Mouse (Mus musculus) liver, embryonic 12.5 days (tissue): Measurements from ENCODE around the gene M1ap. TPM values are rescaled to one million over a fixed set of nuclear protein-coding genes. Genes with fewer than 3 reads are reported as not detected.

ENCODE experiments used
- ATAC-seq: fragments of 200-750 bp; cut with Nextera tagmentation; 2 replicates; pipeline ENCODE4 v1.8.0; 2017; ENCODE audit warnings: moderate number of reproducible peaks, mild to moderate bottlenecking, moderate library complexity
- H3K27ac ChIP-seq: fragments of 300-500 bp; sonication (generic); 2 replicates; pipeline ENCODE4 v1.5.1; 2016; ENCODE audit warnings: mild to moderate bottlenecking
- H3K27me3 ChIP-seq: fragments of 300-500 bp; sonication (generic); replicated peaks from 2 replicates; pipeline ENCODE4 v1.6.1; 2016; ENCODE audit warnings: mild to moderate bottlenecking, moderate library complexity
- H3K36me3 ChIP-seq: fragments of 300-500 bp; sonication (generic); 2 replicates; pipeline ENCODE4 v1.6.1; 2016; ENCODE audit warnings: mild to moderate bottlenecking, moderate library complexity
- H3K4me1 ChIP-seq: fragments of 300-500 bp; sonication (generic); 2 replicates; pipeline ENCODE4 v1.6.1; 2016
- H3K4me2 ChIP-seq: fragments of 300-500 bp; sonication (generic); 2 replicates; pipeline ENCODE4 v1.6.1; 2016; ENCODE audit warnings: mild to moderate bottlenecking, moderate library complexity
- H3K4me3 ChIP-seq: fragments of 300-500 bp; sonication (generic); 2 replicates; pipeline ENCODE4 v1.5.1; 2016; ENCODE audit warnings: mild to moderate bottlenecking, moderate library complexity
- H3K9ac ChIP-seq: fragments of 300-500 bp; sonication (generic); 2 replicates; pipeline ENCODE4 v1.6.1; 2016; ENCODE audit warnings: mild to moderate bottlenecking, moderate library complexity
- H3K9me3 ChIP-seq: fragments of 300-500 bp; sonication (generic); replicated peaks from 2 replicates; pipeline ENCODE4 v1.6.1; 2016; ENCODE audit warnings: mild to moderate bottlenecking, moderate library complexity
- WGBS: fragments of 180-500 bp; shearing (Covaris S2); methylation state at CpG from one replicate; pipeline ENCODE4 v1.1.7; 2016; ENCODE audit not compliant: insufficient replicate concordance; 5-methylcytosine and 5-hydroxymethylcytosine counted together
- polyA plus RNA-seq: library from polyadenylated mRNA; unstranded; fragments of >200 nt; fragmentation: Nextera tagmentation; extraction: Ambion mirVana; gene quantifications from 2 replicates; pipeline ENCODE4 v1.2.1, GENCODE M21; 2016

The M1ap gene
- polyA plus RNA-seq, 1 experiment from 2014 or later, result 8.8 TPM

DNA sequence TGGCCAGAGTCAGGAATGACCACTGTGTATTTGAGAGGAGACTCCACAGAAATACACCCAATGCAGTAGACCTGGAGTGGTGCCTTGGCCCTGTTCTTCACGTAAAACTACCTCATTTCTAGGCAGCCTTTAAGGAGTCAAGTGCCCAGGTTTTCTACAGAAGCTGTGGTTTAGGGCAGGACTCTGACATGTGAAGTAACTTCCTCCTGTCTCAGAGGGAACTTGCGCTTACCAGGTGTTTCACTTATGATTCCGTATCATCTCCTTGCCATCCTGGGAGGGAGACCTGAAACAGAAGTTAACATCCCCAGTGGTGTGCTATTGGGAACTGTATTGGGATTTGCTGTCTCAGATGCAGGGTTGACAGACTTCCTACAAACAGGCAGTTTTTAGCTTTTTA is 5.9 kb upstream of the M1ap start:
- Histone ChIP-seq H3K9me3 (no peaks in the 10 kb centered on the region), H3K36me3 (no peaks in the 10 kb centered on the region), H3K9ac (no peak overlapping the region), H3K27ac (no peak overlapping the region), H3K4me1 (peaks cover 5% of the 10 kb centered on the region), H3K4me2 (no peak overlapping the region), H3K27me3 (peaks cover 59% of the 10 kb centered on the region), H3K4me3 (no peak overlapping the region)
- ATAC-seq, result no peak
- 23% methylated on average over 3 of the region's 3 CpGs for WGBS

DNA sequence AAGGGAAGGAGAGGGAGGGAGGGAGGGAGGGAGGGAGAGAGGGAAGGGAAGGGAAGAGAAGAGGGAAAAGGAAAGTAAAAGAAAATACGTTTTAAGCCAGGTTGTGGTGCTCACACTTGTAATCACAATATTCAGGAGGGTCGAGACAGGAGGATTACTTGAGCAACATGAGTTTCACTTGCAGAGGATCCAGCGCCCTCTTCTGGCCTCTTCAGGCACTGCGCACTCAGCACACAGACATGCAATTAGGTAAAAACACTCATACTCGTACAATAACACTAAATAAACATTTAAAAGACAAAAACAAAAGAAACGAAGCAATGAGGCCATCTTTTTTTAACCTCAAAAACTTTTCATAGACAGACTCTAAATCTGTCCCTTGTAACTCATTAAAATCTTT is 952 bp upstream of the M1ap start:
- H3K27me3 ChIP-seq, result peaks cover 10% of the 10 kb centered on the region
- H3K27ac ChIP-seq, result no peak overlapping the region
- H3K4me1 ChIP-seq, result no peaks in the 10 kb centered on the region
- no peak for ATAC-seq
- no peak overlapping the region for H3K4me2 ChIP-seq
- H3K4me3 ChIP-seq, result no peak overlapping the region
- 43% methylated on average over 6 of the region's 6 CpGs for WGBS
- no peaks in the 10 kb centered on the region for H3K9me3 ChIP-seq
- no peaks in the 10 kb centered on the region for H3K36me3 ChIP-seq
- no peak overlapping the region for H3K9ac ChIP-seq

DNA sequence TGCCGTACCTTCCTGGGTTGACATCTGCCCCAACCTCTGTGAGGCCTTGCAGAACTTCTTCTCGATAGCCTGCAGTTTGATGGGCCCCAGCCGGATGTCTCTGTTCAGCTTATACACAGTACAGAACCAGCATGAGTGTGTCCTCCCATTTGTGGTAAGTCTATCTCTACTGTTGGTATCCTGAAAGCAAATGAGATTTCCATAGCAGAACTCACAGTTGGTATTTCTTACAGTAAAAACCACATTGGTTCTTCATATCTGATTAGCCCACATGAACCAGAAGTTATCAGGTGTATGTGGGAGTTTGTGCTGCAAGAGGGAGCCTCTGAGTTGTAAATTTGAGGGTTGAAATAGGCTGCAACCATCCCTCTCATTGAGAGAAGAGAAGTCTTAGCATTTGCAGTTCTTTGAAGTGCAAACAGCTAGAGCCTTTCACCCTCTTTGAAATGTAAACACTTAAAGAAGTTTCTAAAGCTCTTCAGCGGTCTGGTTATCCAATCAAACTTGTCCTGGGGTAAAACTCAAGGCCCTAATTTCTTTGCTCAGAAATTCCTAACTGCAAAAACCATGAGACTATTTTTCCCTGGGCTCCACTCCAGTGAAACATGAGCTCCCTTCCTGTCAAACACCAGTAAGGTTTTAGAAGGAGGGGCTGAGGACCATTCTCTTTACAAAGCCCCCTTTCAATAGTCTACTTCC is 10.0 kb downstream of the M1ap start:
- no peak for ATAC-seq
- no peak overlapping the region for H3K27ac ChIP-seq
- H3K9me3 ChIP-seq, result no peaks in the 10 kb centered on the region
- no peak overlapping the region for H3K4me3 ChIP-seq
- H3K27me3 ChIP-seq, result no peaks in the 10 kb centered on the region
- no peak overlapping the region for H3K9ac ChIP-seq
- H3K4me2 ChIP-seq, result no peak overlapping the region
- 49% methylated on average over 4 of the region's 4 CpGs for WGBS
- no peaks in the 10 kb centered on the region for H3K4me1 ChIP-seq
- no peaks in the 10 kb centered on the region for H3K36me3 ChIP-seq

DNA sequence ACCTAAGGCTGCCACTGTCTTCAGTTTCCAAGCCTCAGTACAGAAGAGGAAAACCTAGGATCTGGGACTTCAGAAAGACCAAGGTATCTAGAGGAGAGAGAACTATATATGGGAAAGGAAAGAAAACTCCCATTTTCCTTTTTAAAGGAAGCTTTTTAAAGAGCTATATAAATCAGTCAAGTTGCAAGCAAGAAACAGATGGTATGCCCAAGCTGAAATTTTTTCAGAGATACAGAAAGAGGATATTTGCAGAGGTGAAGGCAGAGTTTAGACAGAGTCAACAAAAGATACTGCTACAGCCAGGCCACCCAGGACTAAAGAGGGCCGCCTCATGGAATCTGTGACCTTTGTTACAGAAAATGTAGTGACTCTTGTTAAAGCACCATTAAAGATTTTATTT is 15.0 kb downstream of the M1ap start:
- H3K9me3 ChIP-seq, result no peaks in the 10 kb centered on the region
- H3K27ac ChIP-seq, result no peak overlapping the region
- H3K4me2 ChIP-seq, result no peak overlapping the region
- H3K9ac ChIP-seq, result no peak overlapping the region
- H3K4me1 ChIP-seq, result no peaks in the 10 kb centered on the region
- no peak overlapping the region for H3K4me3 ChIP-seq
- H3K27me3 ChIP-seq, result peaks cover 21% of the 10 kb centered on the region
- H3K36me3 ChIP-seq, result no peaks in the 10 kb centered on the region
- ATAC-seq, result no peak
- WGBS, result 59% methylated on average over 1 of the region's 1 CpGs

DNA sequence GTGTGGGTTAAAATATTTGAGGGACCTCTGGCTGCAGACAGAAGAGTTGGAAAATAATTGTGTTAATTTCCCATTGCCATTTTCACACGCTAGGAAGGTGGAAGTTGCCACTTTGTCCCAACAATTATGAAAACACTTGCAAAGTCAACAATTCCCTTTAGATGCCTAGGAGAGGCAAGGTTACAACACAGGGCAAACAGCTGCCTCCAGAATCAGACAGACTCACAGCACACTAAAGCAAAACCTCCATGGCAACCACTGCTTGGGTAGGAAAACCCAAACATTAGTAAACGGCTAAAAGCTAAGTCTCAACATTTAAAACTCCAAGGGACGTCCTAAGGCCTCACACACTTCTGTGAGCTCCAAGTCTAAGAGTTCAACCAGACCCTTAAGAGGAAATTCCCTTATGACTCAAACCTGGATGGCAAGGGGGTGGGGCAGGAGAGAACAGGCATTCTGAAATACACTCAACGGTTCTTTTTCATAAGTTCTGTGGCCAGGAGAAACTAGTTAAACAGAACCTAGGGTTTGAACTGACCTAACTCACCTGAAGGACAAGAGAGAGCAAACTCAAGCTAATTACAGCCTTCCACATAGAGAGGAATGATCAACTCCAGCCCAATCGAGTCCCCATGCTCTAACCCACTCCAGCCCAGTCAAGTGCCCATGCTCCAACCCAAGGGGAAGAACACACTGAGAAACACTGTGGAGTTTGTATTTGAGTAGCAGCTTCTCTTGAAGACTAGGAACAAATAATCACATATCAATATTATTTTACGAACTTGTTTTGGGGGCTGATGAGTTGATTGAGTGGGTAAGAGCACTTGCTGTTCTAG is 22.8 kb downstream of the M1ap start:
- 61% methylated on average over 6 of the region's 6 CpGs for WGBS
- H3K9me3 ChIP-seq, result no peaks in the 10 kb centered on the region
- no peak overlapping the region for H3K9ac ChIP-seq
- ATAC-seq, result no peak
- no peak overlapping the region for H3K27ac ChIP-seq
- H3K36me3 ChIP-seq, result no peaks in the 10 kb centered on the region
- peaks cover 28% of the 10 kb centered on the region for H3K27me3 ChIP-seq
- no peaks in the 10 kb centered on the region for H3K4me1 ChIP-seq
- H3K4me2 ChIP-seq, result no peak overlapping the region
- H3K4me3 ChIP-seq, result no peak overlapping the region

DNA sequence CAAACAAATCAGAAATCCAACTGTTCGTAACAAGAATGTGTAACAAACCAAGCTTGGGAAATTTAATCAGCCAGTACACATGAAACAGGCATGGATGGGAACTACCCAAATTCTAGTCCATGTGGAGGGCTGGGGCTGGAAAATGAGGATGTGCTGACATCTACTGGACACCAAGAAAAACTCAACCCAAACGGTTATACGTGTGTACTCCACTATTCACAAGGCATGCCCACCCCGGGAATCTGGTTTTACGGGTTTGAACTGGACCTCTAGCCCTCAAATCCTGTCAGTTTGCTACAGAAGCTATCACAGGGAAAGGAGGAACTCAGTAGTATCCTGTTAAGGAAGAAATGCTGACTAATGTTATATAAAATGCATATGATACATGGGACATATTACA is 24.3 kb downstream of the M1ap start:
- no peaks in the 10 kb centered on the region for H3K4me1 ChIP-seq
- no peak overlapping the region for H3K27ac ChIP-seq
- H3K4me2 ChIP-seq, result no peak overlapping the region
- 9% methylated on average over 5 of the region's 5 CpGs for WGBS
- H3K36me3 ChIP-seq, result no peaks in the 10 kb centered on the region
- H3K4me3 ChIP-seq, result no peak overlapping the region
- no peaks in the 10 kb centered on the region for H3K9me3 ChIP-seq
- no peak for ATAC-seq
- no peak overlapping the region for H3K9ac ChIP-seq
- H3K27me3 ChIP-seq, result peaks cover 22% of the 10 kb centered on the region

DNA sequence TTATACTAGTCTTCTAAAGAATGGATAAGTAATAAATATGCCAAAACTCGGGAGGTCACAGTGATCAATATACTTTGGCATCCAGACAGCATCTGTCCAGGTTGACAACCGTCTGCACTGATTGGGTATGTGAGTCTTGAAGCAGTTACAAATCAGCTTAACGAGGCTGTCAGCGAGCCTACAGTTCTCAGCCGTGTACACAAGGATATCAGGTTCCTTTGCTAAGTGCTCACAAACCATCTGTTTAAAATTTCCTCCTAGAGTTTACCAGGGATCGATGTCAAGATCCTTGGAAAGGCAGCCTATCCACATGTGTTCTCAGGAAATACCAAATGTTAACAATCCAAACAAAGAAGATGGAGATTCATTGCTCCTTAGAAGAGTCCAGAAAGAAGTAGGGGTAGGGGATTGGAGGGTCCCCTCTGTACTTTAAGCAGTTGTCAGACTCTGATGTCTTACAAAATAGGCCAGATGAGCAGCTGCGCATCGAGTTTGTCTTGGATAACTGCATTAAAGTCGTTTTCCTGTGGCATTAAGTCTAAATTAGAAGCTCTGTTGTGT is 40.8 kb downstream of the M1ap start:
- no peaks in the 10 kb centered on the region; the same call in 1 of the 2 replicates for H3K27me3 ChIP-seq
- no peak for ATAC-seq
- no peaks in the 10 kb centered on the region for H3K9me3 ChIP-seq
- no peaks in the 10 kb centered on the region for H3K36me3 ChIP-seq
- H3K4me1 ChIP-seq, result no peaks in the 10 kb centered on the region
- no peak overlapping the region for H3K9ac ChIP-seq
- H3K4me2 ChIP-seq, result no peak overlapping the region
- no peak overlapping the region for H3K4me3 ChIP-seq
- WGBS, result 50% methylated on average over 9 of the region's 9 CpGs
- H3K27ac ChIP-seq, result no peak overlapping the region

DNA sequence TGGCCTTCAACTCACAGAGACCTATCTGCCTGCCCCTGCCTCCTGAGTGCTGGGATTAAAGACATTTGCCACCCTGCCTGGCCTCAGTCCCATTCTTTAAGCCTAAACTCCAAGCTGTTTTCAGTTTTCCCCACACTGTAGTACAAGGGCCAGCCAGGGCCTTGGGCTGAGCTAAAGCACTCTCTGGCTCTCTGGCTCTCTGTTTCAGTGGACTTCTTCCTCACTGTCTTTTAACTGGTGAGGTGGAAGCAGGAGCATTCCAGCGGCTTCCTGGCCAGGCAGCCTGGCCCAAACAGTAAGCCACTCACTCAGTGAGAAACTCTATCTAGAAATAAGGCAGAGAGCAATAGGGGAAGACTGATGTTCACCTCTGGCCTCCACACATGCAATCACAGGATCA is 47.0 kb downstream of the M1ap start:
- no peak overlapping the region for H3K4me3 ChIP-seq
- H3K36me3 ChIP-seq, result no peaks in the 10 kb centered on the region
- ATAC-seq, result no peak
- peaks cover 23% of the 10 kb centered on the region for H3K4me1 ChIP-seq
- no peak overlapping the region for H3K9ac ChIP-seq
- H3K27me3 ChIP-seq, result peaks cover 4% of the 10 kb centered on the region
- H3K27ac ChIP-seq, result no peak overlapping the region
- no peaks in the 10 kb centered on the region for H3K9me3 ChIP-seq
- no peak overlapping the region for H3K4me2 ChIP-seq
- 31% methylated on average over 1 of the region's 1 CpGs for WGBS

DNA sequence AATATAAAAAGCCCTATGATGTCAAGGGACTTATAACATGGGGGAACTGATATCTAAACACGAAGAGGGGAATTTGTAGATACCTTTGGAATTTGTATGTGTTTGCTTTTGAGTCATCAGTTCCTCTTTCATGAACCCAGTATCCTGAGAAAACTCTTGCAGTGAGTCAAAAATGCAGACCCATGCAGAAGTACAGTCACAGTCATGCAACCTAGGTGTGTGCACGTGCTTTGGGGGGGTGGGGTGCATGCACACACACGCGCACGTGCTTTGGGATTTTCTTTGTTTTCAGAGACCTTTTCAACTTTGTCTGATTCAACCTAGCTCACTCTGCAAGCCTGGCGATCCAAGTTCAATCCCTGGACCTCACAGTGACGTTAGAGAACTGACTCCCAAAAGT is 47.7 kb downstream of the M1ap start:
- H3K9me3 ChIP-seq, result no peaks in the 10 kb centered on the region
- WGBS, result 70% methylated on average over 7 of the region's 7 CpGs
- no peak for ATAC-seq

DNA sequence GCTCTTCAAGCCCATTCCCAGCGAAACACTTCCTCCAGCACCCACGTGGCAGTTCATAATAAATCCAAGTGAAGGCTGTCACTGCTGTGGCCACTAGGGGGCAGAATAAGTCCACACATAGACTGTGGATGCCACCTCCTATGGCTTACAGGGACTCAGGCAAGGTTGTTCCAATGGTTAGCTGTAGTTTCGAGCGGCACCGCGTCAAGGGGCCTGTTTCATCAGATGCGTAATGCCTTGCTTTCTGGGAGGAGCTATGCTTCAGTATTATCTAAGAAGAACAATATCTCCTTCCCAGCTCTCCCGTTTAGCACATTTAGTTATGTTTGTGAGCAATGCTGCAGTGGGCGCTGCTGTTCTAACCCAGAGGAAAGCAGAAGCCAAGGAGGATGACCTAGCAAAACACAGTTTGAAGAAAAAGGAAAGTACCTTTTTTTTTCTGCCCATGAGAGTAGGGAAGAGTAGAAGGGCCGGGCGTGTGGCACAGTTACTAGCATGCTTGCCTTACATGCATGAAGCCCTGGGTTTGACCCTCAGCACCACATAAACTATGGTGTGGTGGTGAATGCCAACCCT is 50.1 kb downstream of the M1ap start:
- ATAC-seq, result peak; percentile 95
- H3K4me2 ChIP-seq, result peak overlapping the region; percentile 59
- no peaks in the 10 kb centered on the region for H3K36me3 ChIP-seq
- WGBS, result 2% methylated on average over 11 of the region's 11 CpGs
- H3K27ac ChIP-seq, result peak overlapping the region; percentile 94
- peak overlapping the region; percentile 60 for H3K9ac ChIP-seq
- peaks cover 4% of the 10 kb centered on the region for H3K27me3 ChIP-seq
- H3K4me3 ChIP-seq, result peak overlapping the region; percentile 29
- H3K4me1 ChIP-seq, result peaks cover 28% of the 10 kb centered on the region
- no peaks in the 10 kb centered on the region for H3K9me3 ChIP-seq

More for the DNA sequence above, 47.7 kb downstream of the M1ap start:
- Histone ChIP-seq H3K27me3 (peaks cover 4% of the 10 kb centered on the region), H3K9ac (no peak overlapping the region), H3K4me1 (peaks cover 28% of the 10 kb centered on the region), H3K4me3 (no peak overlapping the region), H3K4me2 (no peak overlapping the region), H3K36me3 (no peaks in the 10 kb centered on the region), H3K27ac (no peak overlapping the region)

DNA sequence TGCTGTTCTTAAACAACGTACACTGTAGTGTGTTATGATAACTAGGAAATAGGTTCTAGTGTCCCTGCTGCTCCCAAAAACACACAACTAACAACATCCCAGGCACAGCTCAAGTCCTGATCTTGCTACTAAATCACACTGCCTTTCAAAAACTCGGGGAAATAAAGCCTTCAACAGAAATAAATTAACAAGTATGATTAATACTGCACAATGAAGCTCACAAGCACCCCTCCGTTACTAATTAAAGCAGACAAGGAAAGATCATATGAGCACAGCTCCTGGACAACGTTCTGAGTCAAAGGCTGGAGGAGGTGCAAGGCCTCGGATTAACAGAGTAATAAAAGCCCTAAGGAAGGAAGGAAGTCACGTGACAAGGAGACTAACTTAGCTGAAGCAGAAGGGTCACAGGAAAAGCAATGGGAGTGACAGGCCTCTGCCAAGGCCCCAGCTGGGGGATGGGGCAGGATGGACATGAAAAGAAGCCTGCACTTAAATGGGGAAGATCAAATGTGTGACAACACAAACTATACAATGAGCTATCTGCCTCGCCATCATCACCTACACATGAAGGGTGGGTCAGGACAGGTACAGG is 50.9 kb downstream of the M1ap start:
- peak overlapping the region; percentile 94 for H3K27ac ChIP-seq
- peak overlapping the region; percentile 59 for H3K4me2 ChIP-seq
- H3K4me3 ChIP-seq, result no peak overlapping the region
- H3K36me3 ChIP-seq, result no peaks in the 10 kb centered on the region
- H3K4me1 ChIP-seq, result peaks cover 28% of the 10 kb centered on the region
- 22% methylated on average over 7 of the region's 7 CpGs for WGBS
- H3K9me3 ChIP-seq, result no peaks in the 10 kb centered on the region
- H3K9ac ChIP-seq, result peak overlapping the region; percentile 60
- H3K27me3 ChIP-seq, result peaks cover 4% of the 10 kb centered on the region
- 0 out of 2 replicates have a peak, but pooled peaks have one; percentile 5 for ATAC-seq
